Mouse (Mus musculus) liver, postnatal 0 days (tissue): ENCODE results near the gene Hist1h4j.

ENCODE experiments used
- CTCF ChIP-seq: sonication (generic); IDR thresholded peaks from 2 replicates; pipeline ENCODE4 v1.5.1; 2016; ENCODE audit warnings: antibody characterized with exemption, low read depth
- EP300 ChIP-seq: IDR thresholded peaks from 2 replicates; pipeline ENCODE4 v1.6.1; 2016; ENCODE audit warnings: antibody characterized with exemption, low read depth, mild to moderate bottlenecking

DNA sequence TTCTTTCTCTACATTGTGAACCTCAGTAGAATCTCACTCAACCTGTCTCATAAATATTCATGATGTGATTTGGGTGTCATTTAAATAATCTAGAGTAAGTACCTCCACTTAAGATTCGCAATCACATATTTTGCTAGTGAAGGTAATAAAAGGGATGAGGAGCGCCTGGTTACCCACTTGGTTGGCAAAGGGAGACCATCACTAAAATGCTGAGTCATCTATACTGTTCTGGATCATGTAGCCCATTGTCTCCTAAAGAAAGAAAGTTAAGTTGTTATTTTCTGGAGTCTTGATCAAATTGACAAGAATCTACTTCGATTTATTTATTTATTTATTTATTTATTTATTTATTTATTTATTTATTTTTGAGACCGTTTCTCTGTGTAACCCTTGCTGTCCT lies 28.2 kb upstream of the Hist1h4j start:
- TF ChIP-seq CTCF (no peak), EP300 (no peak)
